Mouse (Mus musculus) intestine, embryonic 15.5 days (tissue): ENCODE data around the gene Ubash3a. TPM values are rescaled to one million over a fixed set of nuclear protein-coding genes. Genes with fewer than 3 reads are reported as not detected.

ENCODE experiments used
- ATAC-seq: fragments of 200-750 bp; cut with Nextera tagmentation; 2 replicates; pipeline ENCODE4 v1.8.0; 2017; ENCODE audit warnings: moderate TSS enrichment, moderate library complexity
- H3K27ac ChIP-seq: fragments of 300-500 bp; sonication (generic); 2 replicates; pipeline ENCODE4 v1.5.1; 2015; ENCODE audit warnings: mild to moderate bottlenecking, inconsistent platforms
- H3K27me3 ChIP-seq: fragments of 300-500 bp; sonication (generic); replicated peaks from 2 replicates; pipeline ENCODE4 v1.6.1; 2015; ENCODE audit warnings: inconsistent platforms
- H3K36me3 ChIP-seq: fragments of 300-500 bp; sonication (generic); 2 replicates; pipeline ENCODE4 v1.6.1; 2015; ENCODE audit warnings: inconsistent platforms
- H3K4me1 ChIP-seq: fragments of 300-500 bp; sonication (generic); replicated peaks from 2 replicates; pipeline ENCODE4 v1.6.1; 2015; ENCODE audit warnings: inconsistent platforms
- H3K4me2 ChIP-seq: fragments of 300-500 bp; sonication (generic); replicated peaks from 2 replicates; pipeline ENCODE4 v1.6.1; 2015; ENCODE audit warnings: mild to moderate bottlenecking, inconsistent platforms
- H3K4me3 ChIP-seq: fragments of 300-500 bp; sonication (generic); replicated peaks from 2 replicates; pipeline ENCODE4 v1.5.1; 2015; ENCODE audit warnings: inconsistent platforms
- H3K9ac ChIP-seq: fragments of 300-500 bp; sonication (generic); 2 replicates; pipeline ENCODE4 v1.6.1; 2015; ENCODE audit warnings: inconsistent platforms
- H3K9me3 ChIP-seq: fragments of 300-500 bp; sonication (generic); 2 replicates; pipeline ENCODE4 v1.6.1; 2016; ENCODE audit warnings: inconsistent platforms
- WGBS: fragments of 180-500 bp; shearing (Covaris S2); methylation state at CpG from one replicate; pipeline ENCODE4 v1.1.7; 2015; 5-methylcytosine and 5-hydroxymethylcytosine counted together
- polyA plus RNA-seq: library from polyadenylated mRNA; unstranded; fragments of >200 nt; fragmentation: Nextera tagmentation; extraction: Ambion mirVana; gene quantifications from 2 replicates; pipeline ENCODE4 v1.2.1, GENCODE M21; 2015

The Ubash3a gene
- polyA plus RNA-seq, 1 experiment from 2014 or later: 0.20 TPM

DNA sequence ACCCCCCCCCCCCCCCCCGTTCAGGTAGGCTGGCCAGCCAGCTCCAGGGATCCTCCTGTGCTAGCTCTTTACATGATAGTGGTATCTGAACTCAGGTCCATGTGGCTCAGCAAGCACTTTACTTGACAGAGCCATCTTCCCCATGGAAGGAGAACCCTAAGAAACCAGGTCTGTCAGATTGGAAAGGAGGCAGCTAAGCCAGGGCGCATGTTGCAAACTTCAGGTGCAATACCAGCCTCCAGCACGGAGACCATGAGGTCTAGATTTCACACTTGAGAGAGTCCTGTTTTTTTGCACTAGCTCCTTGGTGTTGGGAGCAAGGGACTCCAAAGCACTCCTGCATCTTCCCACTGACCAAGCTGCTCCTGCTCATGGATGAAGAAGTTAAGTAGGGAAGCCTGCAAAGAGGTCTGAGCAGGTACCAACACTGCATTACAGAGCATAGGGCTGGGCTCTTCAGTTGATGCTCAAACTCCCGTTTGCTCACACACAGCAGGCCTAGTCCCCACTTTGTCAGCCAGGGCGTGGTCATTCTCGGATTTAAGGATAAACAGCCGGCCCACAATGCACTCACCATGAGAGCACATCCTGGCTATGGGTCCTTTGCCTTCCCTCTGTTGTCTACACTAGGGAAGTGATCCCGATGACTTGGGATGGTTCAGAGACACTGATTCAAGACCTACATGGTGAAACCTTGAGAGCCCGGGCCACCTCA is 68.7 kb downstream of the Ubash3a start:
- H3K27me3 ChIP-seq: no peaks in the 10 kb centered on the region
- ATAC-seq: no peak; the same call in 1 of the 2 replicates
- H3K4me1 ChIP-seq: peaks cover 5% of the 10 kb centered on the region
- H3K36me3 ChIP-seq: no peaks in the 10 kb centered on the region
- WGBS: 31% methylated on average over 9 of the region's 9 CpGs
- no peaks in the 10 kb centered on the region for H3K9me3 ChIP-seq
- no peak overlapping the region for H3K9ac ChIP-seq
- peak overlapping the region; percentile 93 for H3K4me2 ChIP-seq
- no peak overlapping the region for H3K27ac ChIP-seq
- H3K4me3 ChIP-seq: peak overlapping the region; percentile 40

DNA sequence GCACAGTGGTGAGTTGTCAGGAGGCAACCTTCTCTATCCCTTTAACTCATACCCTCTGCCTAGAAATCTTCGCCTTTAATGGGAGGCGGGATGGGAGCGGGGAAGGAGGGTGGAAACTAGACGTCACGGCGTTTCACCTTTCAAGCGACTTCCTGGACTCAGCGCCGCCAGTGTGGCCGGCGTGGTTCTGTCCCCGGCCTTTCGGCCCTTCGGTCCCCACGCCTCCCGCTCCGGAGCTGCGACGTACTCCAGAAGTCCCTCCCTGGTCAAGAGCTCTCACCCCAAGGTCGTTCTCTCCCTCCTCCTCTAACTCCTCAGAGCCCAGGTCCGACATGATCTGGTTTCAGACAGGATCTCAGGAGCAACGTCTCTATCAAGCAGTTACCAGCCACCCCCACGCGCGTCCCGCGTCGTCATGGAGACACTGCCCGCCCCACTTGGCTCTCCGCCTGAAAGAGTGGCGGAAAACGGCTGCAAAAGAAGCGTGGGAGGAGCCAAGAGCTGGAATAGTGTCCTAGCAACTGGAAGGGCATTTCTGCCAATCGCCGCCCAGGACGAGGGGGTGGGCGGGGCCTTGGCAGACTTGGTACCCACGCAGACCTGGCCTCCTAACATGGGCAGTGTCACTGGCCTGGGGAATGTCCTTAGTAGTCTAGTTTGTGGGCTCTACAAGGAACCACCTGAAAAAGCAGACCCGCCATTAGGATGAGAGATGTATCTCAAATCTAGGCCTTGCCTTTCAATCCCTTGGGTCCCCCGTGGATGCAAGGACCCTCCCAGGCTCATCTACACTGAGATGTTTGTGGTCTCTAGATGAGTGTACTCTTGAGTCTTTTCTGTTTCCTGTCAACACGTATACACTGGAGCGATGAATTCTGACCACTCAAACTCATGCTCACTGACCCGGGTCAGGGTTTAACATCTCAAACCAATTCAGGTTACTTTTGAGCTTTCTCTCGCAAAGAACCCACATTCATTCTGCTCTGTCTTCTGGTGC is 69.5 kb downstream of the Ubash3a start, which contains the start of gene Rsph1:
TSS of gene Rsph1 (minus strand) at position 462 of the 997 bp plus-strand sequence.
- no peaks in the 10 kb centered on the region for H3K27me3 ChIP-seq
- peaks cover 5% of the 10 kb centered on the region for H3K4me1 ChIP-seq
- H3K9me3 ChIP-seq: no peaks in the 10 kb centered on the region
- ATAC-seq: peak; percentile 94
- H3K4me2 ChIP-seq: peak within 1 kb of the TSS; percentile 93
- WGBS: 10% methylated on average over 44 of the region's 44 CpGs
- peak within 1 kb of the TSS; percentile 37; the same call in 1 of the 2 replicates for H3K9ac ChIP-seq
- H3K36me3 ChIP-seq: no peaks in the 10 kb centered on the region
- H3K27ac ChIP-seq: no peak within 1 kb of the TSS
- H3K4me3 ChIP-seq: peak within 1 kb of the TSS; percentile 40

DNA sequence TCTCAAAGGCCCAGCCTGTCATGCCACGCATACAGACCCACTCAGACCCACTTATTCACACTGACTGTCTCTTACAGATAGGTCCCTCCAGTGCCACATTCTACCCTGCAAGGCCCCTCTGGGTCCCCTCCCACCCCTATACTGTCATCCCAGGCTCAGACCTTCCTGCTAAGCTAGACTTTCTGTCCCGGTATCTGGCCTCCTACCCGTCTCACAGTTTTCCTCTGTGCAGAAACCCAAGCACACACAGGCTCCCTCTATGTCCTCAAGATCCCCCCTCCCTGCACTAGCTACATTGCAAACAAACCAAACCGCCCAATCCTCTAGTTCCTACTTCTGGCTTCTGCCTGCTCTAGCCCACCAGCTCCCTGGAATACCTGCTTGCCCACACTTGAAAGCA is 70.3 kb downstream of the Ubash3a start:
- Histone ChIP-seq H3K27me3 (no peaks in the 10 kb centered on the region), H3K4me1 (peaks cover 5% of the 10 kb centered on the region), H3K9me3 (no peaks in the 10 kb centered on the region), H3K9ac (no peak overlapping the region), H3K4me3 (no peak overlapping the region), H3K36me3 (no peaks in the 10 kb centered on the region), H3K27ac (no peak overlapping the region), H3K4me2 (no peak overlapping the region)
- no peak for ATAC-seq
- WGBS: 78% methylated on average over 4 of the region's 4 CpGs

DNA sequence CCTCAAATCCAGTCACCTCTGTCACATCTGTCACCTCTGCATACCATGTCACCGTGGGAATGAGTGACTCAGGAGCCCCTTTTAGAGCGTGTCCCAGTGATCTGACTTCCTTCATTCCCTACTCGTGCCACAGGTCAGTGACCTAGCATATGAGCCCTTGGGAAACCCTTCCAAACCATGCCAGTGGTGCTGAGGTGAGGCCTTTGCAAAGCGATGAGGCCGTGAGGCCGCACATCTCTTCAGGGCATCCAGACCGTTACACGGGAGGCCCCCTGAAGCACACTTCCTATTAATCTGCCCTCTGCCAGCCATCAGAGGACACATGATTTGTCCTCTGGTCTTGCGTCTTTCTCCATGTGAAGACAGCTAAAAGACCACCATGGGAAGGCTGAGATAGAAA is 71.9 kb downstream of the Ubash3a start:
- Histone ChIP-seq H3K9ac (no peak overlapping the region), H3K9me3 (no peaks in the 10 kb centered on the region), H3K27ac (no peak overlapping the region), H3K27me3 (no peaks in the 10 kb centered on the region), H3K4me1 (peaks cover 5% of the 10 kb centered on the region), H3K36me3 (no peaks in the 10 kb centered on the region), H3K4me2 (no peak overlapping the region), H3K4me3 (no peak overlapping the region)
- 79% methylated on average over 9 of the region's 9 CpGs for WGBS
- no peak for ATAC-seq

DNA sequence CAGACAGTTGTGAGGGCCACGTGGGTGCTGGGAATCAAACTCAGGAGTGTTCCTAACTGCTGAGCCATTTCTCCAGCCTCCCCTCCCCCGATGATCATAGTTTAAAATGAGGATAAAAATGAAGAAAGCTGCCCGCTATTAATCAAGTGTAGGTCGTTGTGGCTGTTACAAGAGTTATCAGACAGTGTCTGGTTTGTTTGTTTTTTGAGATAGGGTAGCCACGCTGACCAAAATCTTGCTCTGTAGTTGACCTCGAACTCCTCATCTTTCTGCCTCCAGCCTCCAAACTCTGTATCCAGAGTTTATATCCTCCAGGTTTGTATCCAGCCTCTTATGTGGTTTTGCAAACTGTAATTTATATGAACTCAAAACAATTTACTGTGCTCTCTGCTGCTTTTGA is 72.6 kb downstream of the Ubash3a start:
- no peak for ATAC-seq

DNA sequence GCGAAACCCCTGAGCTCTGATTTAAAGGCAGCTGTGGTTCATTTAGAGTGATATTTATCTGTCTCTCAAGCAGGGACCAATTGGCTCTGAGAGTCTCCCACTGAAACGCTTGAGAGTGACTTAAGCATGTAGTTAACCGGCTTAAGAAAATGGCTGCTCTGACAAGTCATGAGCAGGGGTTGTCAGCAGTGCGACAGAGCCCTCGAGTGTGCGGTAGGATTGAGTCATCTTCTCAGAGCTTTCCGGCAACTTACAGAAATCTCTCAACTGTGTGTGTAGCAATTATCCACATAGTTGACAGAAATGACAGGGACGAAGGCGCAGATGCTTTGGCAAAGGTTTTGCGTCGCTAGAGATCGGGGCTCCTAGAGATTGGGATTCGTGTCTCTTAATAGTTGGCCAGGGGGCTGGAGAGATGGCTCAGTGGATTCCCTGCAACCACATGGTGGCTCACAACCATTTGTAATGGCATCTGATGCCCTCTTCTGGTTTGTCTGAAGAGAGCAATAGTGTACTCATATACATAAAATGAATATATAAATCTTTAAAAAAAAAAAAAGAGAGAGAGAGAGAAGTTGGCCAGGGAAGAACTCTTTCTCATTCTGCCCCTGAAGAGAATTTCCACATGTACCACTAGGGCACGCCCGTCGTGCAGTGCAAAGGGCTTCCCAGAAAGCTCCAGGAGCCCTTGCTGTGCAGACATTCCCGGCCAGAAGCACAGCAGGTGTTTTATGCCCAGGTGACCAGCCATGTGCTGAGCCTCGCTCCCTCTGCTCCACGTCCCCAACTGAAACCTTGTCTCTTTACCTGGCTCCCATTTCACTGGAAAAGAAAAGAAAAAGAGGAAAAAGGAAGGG is 74.4 kb downstream of the Ubash3a start:
- WGBS: 51% methylated on average over 19 of the region's 19 CpGs
- Histone ChIP-seq H3K36me3 (no peaks in the 10 kb centered on the region), H3K4me3 (no peak overlapping the region), H3K9ac (no peak overlapping the region), H3K27ac (no peak overlapping the region), H3K27me3 (no peaks in the 10 kb centered on the region), H3K9me3 (no peaks in the 10 kb centered on the region), H3K4me1 (peaks cover 5% of the 10 kb centered on the region; the same call in 1 of the 2 replicates), H3K4me2 (no peak overlapping the region)
- no peak for ATAC-seq

More for the DNA sequence above, 72.6 kb downstream of the Ubash3a start:
- no peaks in the 10 kb centered on the region for H3K27me3 ChIP-seq
- H3K36me3 ChIP-seq: no peaks in the 10 kb centered on the region
- no peak overlapping the region for H3K9ac ChIP-seq
- H3K4me2 ChIP-seq: no peak overlapping the region
- peaks cover 5% of the 10 kb centered on the region for H3K4me1 ChIP-seq
- no peaks in the 10 kb centered on the region for H3K9me3 ChIP-seq
- no peak overlapping the region for H3K27ac ChIP-seq
- H3K4me3 ChIP-seq: no peak overlapping the region
- 50% methylated on average over 6 of the region's 6 CpGs for WGBS

DNA sequence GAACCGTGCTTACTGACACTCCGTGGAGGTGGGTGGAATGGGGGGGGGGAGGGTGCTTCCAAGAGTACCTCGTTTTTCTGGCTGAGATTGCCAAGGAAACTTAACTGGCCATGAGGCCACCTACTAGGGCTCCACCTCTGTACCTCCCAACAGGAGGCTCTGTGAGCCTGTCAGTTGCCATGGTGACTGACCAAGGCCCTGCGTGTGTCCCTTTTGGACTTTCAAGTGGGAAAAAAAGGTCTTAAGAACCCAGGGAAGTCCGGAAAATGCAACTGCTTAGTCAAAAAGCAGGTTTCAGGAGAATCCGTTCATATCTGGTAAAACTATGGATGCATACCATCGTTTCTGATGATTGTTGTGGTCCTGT is 75.0 kb downstream of the Ubash3a start:
- no peaks in the 10 kb centered on the region for H3K36me3 ChIP-seq
- H3K27ac ChIP-seq: no peak overlapping the region
- whole genome bisulfite sequencing: 32% methylated on average over 7 of the region's 7 CpGs
- no peaks in the 10 kb centered on the region for H3K9me3 ChIP-seq
- no peak overlapping the region for H3K9ac ChIP-seq
- H3K4me3 ChIP-seq: no peak overlapping the region
- no peak overlapping the region for H3K4me2 ChIP-seq
- H3K4me1 ChIP-seq: no peaks in the 10 kb centered on the region
- H3K27me3 ChIP-seq: no peaks in the 10 kb centered on the region
- no peak for ATAC-seq

DNA sequence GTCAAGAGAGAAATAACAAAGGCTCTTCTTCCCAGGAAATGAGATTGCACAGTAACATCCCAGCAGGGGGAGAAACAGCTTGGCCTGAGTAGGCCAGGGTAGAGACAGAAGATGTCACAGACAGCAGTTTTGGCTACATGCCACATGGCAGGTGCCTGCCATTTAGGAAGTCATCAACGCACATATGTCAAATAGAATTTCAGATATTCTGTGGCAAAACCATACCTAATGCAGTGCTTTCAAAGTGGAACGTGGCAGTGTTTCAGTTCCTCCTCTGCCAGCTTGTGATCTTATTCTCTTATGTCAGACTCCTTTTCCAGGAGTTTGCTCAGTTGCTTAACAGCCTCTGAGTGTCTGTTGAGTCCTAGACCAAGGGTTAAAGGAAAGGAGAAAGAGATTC is 78.2 kb downstream of the Ubash3a start:
- Histone ChIP-seq H3K4me3 (no peak overlapping the region), H3K4me1 (no peaks in the 10 kb centered on the region), H3K9me3 (no peaks in the 10 kb centered on the region), H3K4me2 (no peak overlapping the region), H3K27me3 (no peaks in the 10 kb centered on the region), H3K27ac (no peak overlapping the region), H3K9ac (no peak overlapping the region), H3K36me3 (no peaks in the 10 kb centered on the region)
- no peak for ATAC-seq
- WGBS: 81% methylated on average over 2 of the region's 2 CpGs

DNA sequence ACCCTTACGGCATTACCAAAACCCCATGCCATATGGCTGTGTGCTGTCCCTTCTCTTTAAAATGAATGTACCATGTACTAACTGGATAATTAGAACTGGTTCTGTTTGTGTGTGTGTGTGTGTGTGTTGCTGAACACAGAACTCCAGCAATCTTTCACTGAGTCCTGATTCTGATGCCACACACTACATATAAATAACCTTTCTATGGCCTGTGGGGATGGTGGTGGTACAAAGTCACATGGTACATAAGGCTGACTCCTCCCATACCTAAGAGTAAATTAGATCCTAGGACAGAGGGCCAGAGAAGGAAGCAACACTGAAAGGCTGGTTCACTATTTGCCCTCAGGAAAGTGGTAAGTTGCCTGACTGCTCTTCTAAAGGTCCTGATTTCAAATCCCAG is 78.8 kb downstream of the Ubash3a start, which contains the start of gene Slc37a1:
TSS of gene Slc37a1 (plus strand) at position 301 of the 400 bp plus-strand sequence.
- Histone ChIP-seq H3K4me2 (no peak within 1 kb of the TSS), H3K27ac (no peak within 1 kb of the TSS), H3K9ac (no peak within 1 kb of the TSS), H3K9me3 (no peaks in the 10 kb centered on the region), H3K4me3 (no peak within 1 kb of the TSS), H3K36me3 (no peaks in the 10 kb centered on the region), H3K4me1 (no peaks in the 10 kb centered on the region), H3K27me3 (no peaks in the 10 kb centered on the region)
- no peak for ATAC-seq
- 96% methylated on average over 1 of the region's 1 CpGs for WGBS

DNA sequence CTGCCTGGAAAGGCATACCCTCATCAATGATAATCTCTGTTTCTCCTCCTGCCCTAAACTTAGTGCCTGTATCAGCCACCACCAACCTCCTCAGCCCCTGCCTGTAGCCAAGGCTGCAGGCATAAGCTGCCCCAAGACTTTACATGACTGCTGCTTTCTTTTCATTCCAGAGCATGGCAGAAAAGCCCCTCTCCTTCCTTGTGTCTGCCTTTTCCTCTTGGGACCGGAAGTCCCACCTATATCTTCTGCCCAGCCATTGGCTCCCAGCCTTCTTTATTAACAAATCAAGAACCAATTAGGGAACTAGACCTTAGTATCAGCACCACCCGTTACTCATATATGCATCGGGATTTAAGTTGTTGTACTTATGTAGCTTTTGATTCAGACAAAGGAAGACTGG is 79.5 kb downstream of the Ubash3a start:
- Histone ChIP-seq H3K4me2 (no peak overlapping the region), H3K36me3 (no peaks in the 10 kb centered on the region), H3K27me3 (no peaks in the 10 kb centered on the region), H3K4me3 (no peak overlapping the region), H3K9ac (no peak overlapping the region), H3K4me1 (no peaks in the 10 kb centered on the region), H3K9me3 (no peaks in the 10 kb centered on the region), H3K27ac (no peak overlapping the region)
- WGBS: 91% methylated on average over 3 of the region's 3 CpGs
- ATAC-seq: no peak

DNA sequence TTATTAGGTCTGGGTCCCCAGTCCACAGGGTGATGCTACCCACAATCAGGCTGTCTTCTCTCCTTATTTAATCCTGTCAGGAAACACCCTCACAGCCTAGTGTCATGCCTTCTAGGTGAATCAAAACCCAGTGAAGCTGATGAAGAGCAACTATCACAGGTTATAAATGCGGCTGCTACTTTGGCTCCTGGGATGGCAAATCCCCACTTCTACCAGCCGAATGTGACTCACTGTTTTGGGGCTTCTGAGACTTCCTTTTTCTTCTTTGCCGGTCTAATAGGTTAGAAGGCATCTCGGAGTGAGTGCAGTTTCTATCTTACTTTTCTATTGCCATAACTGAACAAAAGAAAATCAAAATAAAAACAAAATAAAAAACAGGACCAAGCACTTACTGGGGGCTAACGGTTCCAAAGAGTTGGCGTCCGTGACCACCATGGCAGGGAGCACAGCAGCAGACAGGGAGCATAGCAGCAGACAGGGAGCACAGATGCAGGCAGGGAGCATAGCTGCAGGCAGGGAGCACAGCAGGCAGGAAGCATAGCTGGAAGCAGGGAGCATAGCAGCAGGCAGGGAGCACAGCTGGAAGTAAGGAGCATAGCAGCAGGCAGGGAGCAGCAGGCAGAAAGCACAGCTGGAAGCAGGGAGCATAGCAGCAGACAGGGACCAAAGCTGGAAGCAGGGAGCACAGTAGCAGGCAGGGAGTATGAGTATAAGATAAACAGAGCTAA is 81.5 kb downstream of the Ubash3a start:
- Histone ChIP-seq H3K27ac (no peak overlapping the region), H3K4me1 (no peaks in the 10 kb centered on the region), H3K4me2 (no peak overlapping the region), H3K9me3 (no peaks in the 10 kb centered on the region), H3K27me3 (no peaks in the 10 kb centered on the region), H3K9ac (no peak overlapping the region), H3K4me3 (no peak overlapping the region), H3K36me3 (no peaks in the 10 kb centered on the region)
- no peak for ATAC-seq
- WGBS: 71% methylated on average over 7 of the region's 7 CpGs
